13 mouse cellular contexts compared by ENCODE assay signal in the genomic region with DNA sequence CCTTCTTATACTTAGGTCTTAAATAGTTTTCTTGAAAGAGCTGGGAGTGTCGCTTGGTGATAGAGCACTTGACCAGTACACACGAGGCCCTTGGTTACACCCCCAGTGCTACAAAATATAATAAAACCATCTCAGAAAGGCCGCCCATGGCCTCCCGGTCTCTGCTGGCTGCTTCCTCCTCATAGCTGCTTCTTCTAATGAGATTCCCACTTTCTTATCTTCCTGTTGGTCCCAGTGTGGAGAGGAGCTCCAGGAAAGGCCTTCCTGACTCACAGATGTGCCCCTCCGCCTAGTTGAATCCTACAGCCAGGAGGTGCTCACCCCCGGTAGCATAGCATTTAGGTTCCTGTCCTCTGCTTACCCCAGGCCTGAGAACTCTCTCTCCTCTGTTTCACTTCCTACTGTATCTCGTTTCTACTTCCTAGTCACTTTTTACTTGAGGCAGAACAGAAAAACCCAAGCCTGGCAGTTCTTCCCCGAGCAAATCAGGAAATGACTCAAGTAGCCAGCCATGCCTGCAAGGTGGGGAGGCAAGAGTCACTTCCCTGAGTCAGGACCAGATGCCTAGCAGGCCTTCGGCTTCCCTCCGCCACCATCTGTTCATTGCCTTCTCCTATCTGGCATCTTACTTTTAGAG. TPM values are rescaled to one million over a fixed set of nuclear protein-coding genes. Genes with fewer than 3 reads are reported as not detected.
A peak's percentile ranks its signal among the peaks of the same experiment; 100 is the strongest.
DNase-seq lines count a peak whose midpoint lies in the region; ATAC-seq and TF ChIP-seq lines count a peak whose summit lies in the region.
"Had no signal": no experiment of that assay in that cellular context is flagged by ENCODE, and none has a peak within 500 bp of the region (broad histone marks: within the 10 kb centered on the region; RNA-seq: fewer than 3 reads in every experiment).

No protein-coding gene starts in this region.

- intact Hi-C loops in gastrocnemius, adult 2 months (cut with DNase I): no loop called here

- no peak for TF ChIP-seq CTCF in gastrocnemius, adult 2 months (IDR thresholded peaks at IDR 0.05)

- H3K27ac ChIP-seq in gastrocnemius, adult 2 months: peak overlapping the region; percentile 33
- H3K27ac ChIP-seq: forebrain, embryonic 10.5 days; limb, embryonic 15.5 days had no signal

- peak overlapping the region; percentile 72 for H3K4me3 ChIP-seq in gastrocnemius, adult 2 months
- H3K4me3 ChIP-seq: forebrain, embryonic 10.5 days; limb, embryonic 15.5 days had no signal

- DNase-seq in gastrocnemius, adult 2 months: no peak
- no peak for DNase-seq in gastrocnemius, postnatal 10 days
- peak; percentile 28 for DNase-seq in layer of hippocampus, adult 9-11 months
- DNase-seq in layer of hippocampus, adult 18-20 months (ENCODE audit: low spot score in 2 of 2): no peak
- DNase-seq in spleen, adult 12 weeks (ENCODE audit: low spot score): peak; percentile 25
- DNase-seq in urinary bladder, postnatal 4 days (ENCODE audit: low spot score in 2 of 2): no peak
- DNase-seq: cerebellum, postnatal 14 days; gastrocnemius, postnatal 14 days had no signal

- peak; percentile 77 to 81 for ATAC-seq in hematopoietic stem cell, adult 5-6 weeks (replicated peaks in 1 of 2; ENCODE audit: insufficient read depth in 1 of 2, low FRiP score in 2 of 2, low TSS enrichment in 1 of 2, low read depth in 1 of 2, poor library complexity in 2 of 2, severe bottlenecking in 2 of 2)
- no peak for ATAC-seq in cerebellum, adult (ENCODE audit: insufficient number of reproducible peaks, low FRiP score, low TSS enrichment)
- ATAC-seq: inflammation-experienced regulatory T-cells, adult 6 months had no signal

RNA-seq across cellular contexts. Expression of a gene that starts 9.2 kb away (rescaled TPM):
- 10 to 100 TPM; 36.4 to 46.9 TPM for total RNA-seq in gastrocnemius, adult 2 months (2021)
- total RNA-seq in gastrocnemius, postnatal 10 days (2021): 100 to 1,000 TPM; 145 to 168 TPM
- total RNA-seq in layer of hippocampus, adult 18-20 months (2021): 1 to 10 TPM; 7.7 to 7.9 TPM
- total RNA-seq in hematopoietic stem cell, adult 5-6 weeks (2017): not detected in 2 replicates

RNA-seq across cellular contexts. Expression of a gene that starts 59.6 kb away (rescaled TPM):
- total RNA-seq in gastrocnemius, adult 2 months (2021): under 1 TPM; 0.08 to 0.39 TPM
- 1 to 10 TPM; 1.0 to 1.4 TPM for total RNA-seq in gastrocnemius, postnatal 10 days (2021)
- 1 to 10 TPM; 6.0 to 7.2 TPM for total RNA-seq in layer of hippocampus, adult 18-20 months (2021)
- total RNA-seq in hematopoietic stem cell, adult 5-6 weeks (2017): not detected in 2 replicates

Comparison
In these comparisons a context has a peak if more than half of its experiments do, and no peak if none do; other contexts are left out.
1. DNase-seq: peak in layer of hippocampus, adult 9-11 months (single experiment) and spleen, adult 12 weeks (single experiment); none in gastrocnemius, adult 2 months (single experiment), gastrocnemius, postnatal 10 days (single experiment), layer of hippocampus, adult 18-20 months (0 of 2) and urinary bladder, postnatal 4 days (0 of 2).
2. RNA of a gene that starts 9.2 kb away (total RNA-seq): 145 to 168 TPM in gastrocnemius, postnatal 10 days and 36.4 to 46.9 TPM in gastrocnemius, adult 2 months; 7.7 to 7.9 TPM in layer of hippocampus, adult 18-20 months and not detected in hematopoietic stem cell, adult 5-6 weeks; every median in the first group is over 4 times any median in the second.